Mouse (Mus musculus): ENCODE data around the gene Pptc7. TPM values are rescaled to one million over a fixed set of nuclear protein-coding genes. Genes with fewer than 3 reads are reported as not detected.

Gene Pptc7
- polyA plus RNA-seq, 1 experiment, result 20.4 TPM

DNA sequence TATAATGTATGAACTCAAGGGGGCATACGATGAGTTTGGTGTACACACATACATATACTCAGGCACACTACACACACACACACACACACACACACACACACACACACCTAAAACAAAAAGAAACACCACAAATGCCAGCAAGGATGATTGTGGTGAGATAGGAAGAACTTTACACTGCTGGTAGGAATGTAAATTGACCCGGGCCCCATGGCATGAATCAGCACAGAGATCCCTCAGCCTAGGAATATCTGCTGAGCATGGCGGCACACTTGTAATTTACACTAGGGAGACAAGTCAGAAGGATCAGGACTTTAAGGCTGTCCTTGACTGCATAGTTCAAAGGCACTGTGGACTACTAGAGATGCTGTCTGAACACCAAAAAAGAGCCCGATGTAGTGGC lies 46.1 kb downstream of the Pptc7 start:
- DNase-seq (ENCODE audit: low read depth), result no peak

DNA sequence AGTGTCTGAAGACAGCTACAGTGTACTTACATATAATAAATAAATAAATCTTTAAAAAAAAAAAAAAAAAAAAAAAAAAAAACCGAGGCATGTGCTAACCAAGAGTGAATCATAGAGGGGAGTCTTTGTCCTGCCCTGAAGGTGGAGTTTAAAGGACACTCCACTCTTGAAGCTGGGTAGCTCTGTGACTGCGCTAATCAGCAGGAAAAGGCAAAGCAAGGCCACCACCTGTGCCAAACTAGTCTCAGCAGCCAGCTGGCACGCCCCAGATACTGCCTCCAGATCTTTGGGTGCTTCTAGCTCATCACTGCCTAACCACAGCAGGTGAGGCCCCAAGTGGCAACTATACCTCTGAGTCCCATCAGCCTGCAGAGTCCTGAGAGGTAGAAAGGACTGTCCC lies 50.5 kb downstream of the Pptc7 start:
- no peak for DNase-seq (ENCODE audit: low read depth)

DNA sequence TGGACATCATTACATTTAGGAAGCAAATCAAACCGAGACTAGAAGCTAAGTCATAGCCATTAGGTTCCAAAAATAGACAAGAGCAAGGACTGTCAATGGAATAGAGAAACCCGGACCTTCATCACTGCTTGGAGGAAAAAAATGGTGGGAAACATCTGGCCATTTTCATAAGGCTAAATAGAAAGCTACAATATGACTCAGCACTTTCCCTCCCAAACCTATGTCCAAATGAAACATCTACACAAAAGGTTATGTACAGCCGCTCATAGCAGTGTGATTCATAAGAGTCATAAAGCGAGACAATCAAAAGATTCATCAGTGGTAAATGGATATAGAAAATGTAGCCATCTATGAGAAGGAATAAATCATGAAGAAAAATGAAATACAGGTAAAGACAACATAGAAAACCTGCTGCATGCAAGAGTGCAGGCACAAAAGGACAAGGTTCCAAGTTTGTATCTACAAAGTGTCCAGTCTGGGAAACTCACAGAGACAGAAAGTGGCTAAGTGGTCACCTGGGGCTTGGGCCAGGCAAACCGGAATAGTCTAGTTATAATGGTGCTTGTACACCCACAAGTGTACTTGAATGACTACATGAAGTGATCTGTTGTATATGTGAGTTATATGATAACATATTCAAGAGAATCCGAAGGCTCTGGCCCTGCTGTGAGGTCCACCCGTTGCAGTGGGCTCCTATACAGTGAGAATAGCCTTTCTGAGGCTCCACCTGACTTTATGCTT lies 52.6 kb downstream of the Pptc7 start:
- no peak for DNase-seq (ENCODE audit: low read depth)

DNA sequence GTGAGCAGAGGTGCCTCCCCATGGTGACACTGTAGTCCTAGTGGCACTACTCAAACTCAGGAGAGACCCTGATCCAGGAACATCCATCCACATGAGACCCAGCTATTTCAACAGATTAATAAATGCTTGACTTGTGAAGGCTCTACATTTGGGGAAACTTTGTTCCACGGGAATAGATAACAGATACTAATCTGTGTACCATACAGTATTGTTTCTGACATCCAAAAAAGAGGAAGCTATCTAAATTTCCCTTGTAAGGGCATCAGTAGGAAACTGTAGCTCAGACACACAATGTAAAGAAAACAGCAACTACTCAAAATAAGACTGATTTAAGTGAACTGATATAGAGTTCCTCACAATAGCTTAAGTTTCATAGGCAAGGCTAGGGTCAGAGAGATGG lies 58.7 kb downstream of the Pptc7 start:
- DNase-seq (ENCODE audit: low read depth), result no peak

DNA sequence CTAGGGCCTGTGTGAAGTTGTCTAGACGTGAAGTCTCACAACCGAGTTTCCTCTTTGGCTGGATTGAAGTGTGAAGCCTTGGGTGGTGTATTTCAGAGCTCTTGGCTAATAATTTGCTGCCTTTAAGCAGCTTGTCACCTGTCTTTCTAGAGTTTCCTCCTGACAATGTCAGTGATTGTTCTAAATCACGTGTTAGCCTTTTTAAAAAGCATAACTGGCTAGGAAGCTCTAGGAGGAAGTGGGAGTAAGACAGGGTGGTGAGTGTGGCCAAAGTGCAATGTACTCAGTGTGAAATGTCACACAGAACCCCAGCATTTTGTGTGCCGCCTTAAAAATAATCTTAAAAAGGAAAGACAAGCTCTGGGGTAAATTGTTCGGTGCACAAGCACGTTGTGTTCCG lies 59.6 kb downstream of the Pptc7 start:
- no peak for DNase-seq (ENCODE audit: low read depth)

DNA sequence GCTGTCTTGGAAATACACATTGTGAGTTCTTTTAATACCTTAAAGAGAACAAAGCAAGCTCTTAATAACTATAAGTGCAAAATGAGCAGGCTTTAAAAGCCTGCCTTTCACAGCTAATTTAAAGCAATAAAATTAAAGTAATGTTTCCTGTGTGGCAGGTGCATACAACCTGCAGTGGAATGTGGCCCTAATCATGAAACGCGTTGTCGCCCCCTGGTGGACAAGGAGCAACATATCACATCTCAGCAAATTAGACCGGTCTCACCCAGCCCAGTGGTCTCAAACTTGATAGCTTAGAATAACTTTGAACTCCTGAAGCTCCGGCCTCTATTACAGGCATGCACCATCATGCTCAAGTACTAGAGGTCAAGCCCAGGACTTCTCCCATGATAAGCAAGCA lies 60.1 kb downstream of the Pptc7 start:
- DNase-seq (ENCODE audit: low read depth), result no peak

DNA sequence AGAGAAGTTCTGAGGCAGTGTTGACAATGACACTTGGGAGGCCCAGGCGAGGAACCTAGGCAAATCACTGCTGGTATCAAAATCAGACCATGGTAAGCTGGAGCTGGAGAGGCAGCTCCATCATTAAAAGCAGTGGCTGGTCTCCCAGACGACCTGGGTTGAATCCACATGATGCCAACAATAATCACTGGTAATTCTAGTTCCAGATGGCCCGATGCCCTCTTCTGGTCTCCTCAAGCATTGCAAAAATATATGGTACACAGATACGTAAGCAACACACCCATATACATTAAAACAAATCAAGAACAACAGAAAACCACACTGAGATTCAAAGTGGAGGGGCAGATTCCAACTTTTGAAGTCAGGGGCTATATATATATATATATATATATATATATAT lies 61.6 kb downstream of the Pptc7 start:
- DNase-seq (ENCODE audit: low read depth), result no peak

DNA sequence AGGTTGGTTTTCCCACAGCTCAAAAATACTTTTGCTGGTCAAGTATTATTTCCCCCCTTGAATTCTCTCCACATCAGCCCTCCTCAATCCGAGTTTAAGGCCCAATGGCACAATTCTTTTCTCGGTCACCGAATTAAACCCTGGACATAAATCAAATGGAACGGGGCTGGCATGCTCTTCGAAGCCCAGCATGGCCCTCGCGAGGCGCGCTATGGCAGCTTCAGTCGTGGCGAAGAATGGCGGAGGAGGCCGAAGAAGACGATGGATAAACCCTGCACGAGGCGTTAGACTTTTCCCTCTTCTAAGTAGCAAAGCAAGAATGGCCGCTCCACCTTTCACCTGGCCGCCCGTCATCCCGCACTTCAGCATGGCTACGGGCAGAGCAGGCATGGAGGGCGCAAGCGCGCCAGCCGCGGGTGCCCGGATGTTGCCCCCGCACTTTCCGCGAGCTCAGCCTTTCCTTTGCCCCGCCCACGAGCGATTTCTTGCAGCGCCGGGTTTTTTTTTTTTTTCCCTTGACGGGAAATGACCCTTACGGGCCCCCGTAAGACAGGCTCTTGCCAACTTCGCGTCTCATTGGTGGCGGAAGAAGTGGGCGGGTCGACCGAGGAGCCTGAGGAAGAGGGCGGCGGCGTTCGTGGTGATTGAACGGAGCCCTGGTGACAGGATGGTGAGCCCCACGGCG lies 69.8 kb downstream of the Pptc7 start, which contains the start of the genes Rad9b and Vps29:
TSS of gene Rad9b (minus strand) at position 427 of the 685 bp plus-strand sequence.
TSS of gene Vps29 (plus strand) at position 563 of the 685 bp plus-strand sequence.
- peak; percentile 93 for DNase-seq (ENCODE audit: low read depth)

DNA sequence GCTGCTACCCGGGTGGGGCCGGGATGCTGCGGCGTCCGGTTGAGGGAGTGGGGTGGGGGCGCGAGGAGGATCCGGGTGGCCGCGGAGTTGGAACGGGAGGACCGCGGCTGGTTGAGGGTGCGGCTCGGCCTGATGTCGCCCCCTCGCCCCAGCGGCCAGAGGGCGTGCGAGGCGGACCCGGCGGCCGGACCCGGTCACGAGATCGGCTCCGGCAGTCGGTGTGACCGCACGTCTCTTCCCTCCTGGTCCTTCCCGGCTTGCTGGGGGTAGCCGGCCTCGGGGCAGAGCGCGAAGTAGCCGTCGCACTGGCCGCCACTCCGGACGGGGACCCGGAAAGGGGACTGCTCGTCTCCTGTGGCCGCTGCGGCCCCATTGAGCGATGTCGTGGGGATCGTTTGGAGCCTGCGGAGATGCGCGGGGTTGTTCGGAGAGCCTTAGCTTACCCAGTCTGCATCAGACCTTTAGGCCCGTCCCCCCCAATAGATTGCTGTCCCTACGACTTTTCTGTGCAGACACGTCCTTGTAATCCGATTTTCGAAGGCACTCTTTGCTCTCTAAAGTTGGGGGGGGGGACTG lies 70.4 kb downstream of the Pptc7 start:
- DNase-seq (ENCODE audit: low read depth), result no peak

DNA sequence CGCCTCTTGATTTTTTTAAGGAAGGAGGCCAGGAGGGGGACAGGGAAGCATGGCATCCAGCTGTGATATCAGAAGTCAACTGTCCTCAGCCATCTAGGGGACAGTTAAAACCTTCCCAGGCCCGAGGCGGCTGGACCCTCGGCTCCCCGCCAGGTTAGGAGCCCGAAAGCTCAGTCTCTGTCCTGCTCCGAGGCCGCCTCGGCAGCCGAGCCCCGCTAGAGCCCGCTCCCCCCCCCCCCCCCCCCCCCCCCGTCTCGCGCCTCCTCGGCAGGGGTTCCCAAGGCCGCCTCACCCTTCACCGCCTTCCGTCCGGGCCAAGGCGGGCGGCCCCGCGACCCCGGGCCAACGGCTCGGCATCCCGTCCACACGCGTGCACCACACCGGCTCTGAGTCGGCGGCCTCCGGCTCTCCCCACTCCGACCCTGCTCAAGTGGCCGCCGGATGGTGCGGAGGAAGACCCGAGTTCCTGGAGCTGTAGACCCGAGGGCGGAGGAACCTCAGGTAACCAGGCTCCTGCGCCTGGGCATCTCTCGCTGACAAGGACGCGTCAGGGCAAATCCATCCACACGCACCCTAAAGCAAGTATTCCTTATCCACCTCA lies 87.5 kb downstream of the Pptc7 start, which contains the start of gene Gpn3:
TSS of gene Gpn3 (plus strand) at position 286 of the 601 bp plus-strand sequence.
- DNase-seq (ENCODE audit: low read depth), result no peak

DNA sequence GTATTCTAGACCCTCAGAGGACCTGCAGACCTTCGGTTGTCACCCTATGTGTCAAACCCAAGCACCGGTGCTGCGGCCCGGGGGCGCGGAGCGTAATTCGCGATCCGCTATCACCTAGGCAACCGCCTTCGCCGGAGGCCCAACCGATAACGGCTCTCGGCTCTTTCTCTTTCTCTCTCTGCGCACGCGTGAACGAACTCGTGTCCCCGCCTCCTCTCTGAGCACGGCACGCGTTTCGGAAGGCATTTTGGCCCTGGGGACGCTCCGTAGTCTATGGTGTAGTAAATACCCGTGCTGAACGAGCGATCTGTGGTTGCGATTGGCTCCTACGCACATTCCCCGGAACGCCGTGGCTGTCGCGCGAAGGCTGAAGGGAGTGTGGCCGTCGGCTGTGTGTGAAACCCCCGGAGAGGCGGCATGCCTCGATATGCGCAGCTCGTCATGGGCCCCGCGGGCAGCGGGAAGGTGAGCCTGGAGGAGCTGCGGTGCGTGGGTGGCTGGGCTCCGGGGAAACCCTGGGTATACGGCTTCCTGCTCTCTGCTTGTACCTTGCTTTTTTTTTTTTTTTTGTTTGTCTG lies 88.1 kb downstream of the Pptc7 start, which contains the start of gene Fam216a:
TSS of gene Fam216a (minus strand) at position 173 of the 578 bp plus-strand sequence.
- DNase-seq (ENCODE audit: low read depth), result peak; percentile 83

DNA sequence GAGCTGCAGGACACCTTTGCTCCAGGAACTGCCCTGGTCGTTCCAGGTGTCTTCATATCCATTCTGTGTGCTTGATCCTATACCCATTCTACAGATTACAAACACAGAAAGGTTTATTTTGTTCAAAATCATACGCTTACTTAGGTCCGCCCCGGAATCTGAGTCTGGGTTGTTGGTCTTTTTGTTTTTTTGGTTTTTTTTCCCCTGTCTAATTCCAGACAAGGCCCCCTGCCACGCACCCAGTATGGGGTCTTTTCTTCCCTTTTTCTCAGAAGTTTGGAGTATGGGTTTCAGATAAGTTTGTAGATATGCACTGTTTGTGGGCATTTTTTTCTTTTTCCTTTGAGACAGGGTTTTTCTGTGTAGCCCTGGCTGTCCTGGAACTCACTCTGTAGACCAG lies 88.7 kb downstream of the Pptc7 start:
- DNase-seq (ENCODE audit: low read depth), result no peak

Other genes with a start within 250 kb of the Pptc7 start
- gene Cux2, start 234.3 kb upstream of the Pptc7 start, polyA plus RNA-seq (2012; rRNA removed), result 2.3 and 2.5 TPM in 2 replicates
- 0.70 TPM in 1 of 2 replicates, not detected in the other for gene Myl2, start 183.4 kb upstream of the Pptc7 start, polyA plus RNA-seq (2012; rRNA removed)
- gene Ccdc63, start 143.5 kb upstream of the Pptc7 start, polyA plus RNA-seq (2012; rRNA removed), result 0.41 and 0.69 TPM in 2 replicates
- 97.8 and 104 TPM in 2 replicates for gene Ppp1cc, start 126.1 kb upstream of the Pptc7 start, polyA plus RNA-seq (2012; rRNA removed)
- 20.6 and 38.3 TPM in 2 replicates for gene Hvcn1, start 77.6 kb upstream of the Pptc7 start, polyA plus RNA-seq (2012; rRNA removed)
- 44.4 and 46.7 TPM in 2 replicates for gene Tctn1, start 19.9 kb upstream of the Pptc7 start, polyA plus RNA-seq (2012; rRNA removed)
- gene Rad9b, start 69.9 kb downstream of the Pptc7 start, polyA plus RNA-seq (2012; rRNA removed), result 12.3 and 12.7 TPM in 2 replicates
- gene Vps29, start 70.0 kb downstream of the Pptc7 start, polyA plus RNA-seq (2012; rRNA removed), result 100 and 102 TPM in 2 replicates
- gene Gpn3, start 87.5 kb downstream of the Pptc7 start, polyA plus RNA-seq (2012; rRNA removed), result 27.8 and 28.2 TPM in 2 replicates
- 24.1 and 28.9 TPM in 2 replicates for gene Fam216a, start 88.0 kb downstream of the Pptc7 start, polyA plus RNA-seq (2012; rRNA removed)
- 188 and 195 TPM in 2 replicates for gene Arpc3, start 107.5 kb downstream of the Pptc7 start, polyA plus RNA-seq (2012; rRNA removed)
- gene Anapc7, start 137.3 kb downstream of the Pptc7 start, polyA plus RNA-seq (2012; rRNA removed), result 26.3 and 29.8 TPM in 2 replicates
- 97.9 and 146 TPM in 2 replicates for gene Atp2a2, start 217.9 kb downstream of the Pptc7 start, polyA plus RNA-seq (2012; rRNA removed)